Mouse (Mus musculus) CH12.LX (cell line): ENCODE measurements at regions not wholly inside any gene's neighbourhood (a gene's known extent, or its start where the extent isn't known, plus 50 kb on each side); places are given as distances from the start of the nearest gene placed in this dataset.

Experiments used
- CTCF ChIP-seq, 2 experiments: IDR thresholded peaks in 1 of 2; conservative IDR thresholded peaks in 1 of 2; 2 replicates each; pipeline ENCODE4 v1.5.1; 2011 to 2012; ENCODE audit warnings: low read depth in 2 of 2, low read length in 2 of 2, improper control_type of control experiment in 1 of 2, inconsistent platforms in 1 of 2, mild to moderate bottlenecking in 1 of 2, moderate library complexity in 1 of 2
- GABPA ChIP-seq: IDR thresholded peaks from 2 replicates; pipeline ENCODE4 v1.6.1; 2012; ENCODE audit warnings: low read depth, low read length, improper control_type of control experiment, inconsistent platforms; ENCODE audit not compliant: insufficient replicate concordance
- JUND ChIP-seq: conservative IDR thresholded peaks from 2 replicates; pipeline ENCODE4 v1.6.1; 2011; ENCODE audit warnings: low read depth, low read length, improper control_type of control experiment
- KAT2A ChIP-seq: IDR thresholded peaks from 2 replicates; pipeline ENCODE4 v1.6.1; 2012; ENCODE audit warnings: low read length, improper control_type of control experiment, inconsistent platforms; ENCODE audit not compliant: insufficient replicate concordance
- MEF2A ChIP-seq: IDR thresholded peaks from 2 replicates; pipeline ENCODE4 v1.6.1; 2014; ENCODE audit warnings: low read depth, mild to moderate bottlenecking, inconsistent platforms, low read length, improper control_type of control experiment, borderline replicate concordance
- MYC ChIP-seq: IDR thresholded peaks from 2 replicates; pipeline ENCODE4 v1.6.1; 2011; ENCODE audit warnings: low read depth, mild to moderate bottlenecking, improper control_type of control experiment, low read length
- NRF1 ChIP-seq: IDR thresholded peaks from 2 replicates; pipeline ENCODE4 v1.6.1; 2014; ENCODE audit warnings: low read depth, mild to moderate bottlenecking, inconsistent platforms, low read length, improper control_type of control experiment, moderate library complexity
- PAX5 ChIP-seq: IDR thresholded peaks from 2 replicates; pipeline ENCODE4 v1.6.1; 2012; ENCODE audit warnings: low read length, inconsistent platforms, mixed read lengths
- SIN3A ChIP-seq: IDR thresholded peaks from 2 replicates; pipeline ENCODE4 v1.6.1; 2012; ENCODE audit warnings: low read length, improper control_type of control experiment, inconsistent platforms
- USF1 ChIP-seq: IDR thresholded peaks from 2 replicates; pipeline ENCODE4 v1.6.1; 2014; ENCODE audit warnings: low read depth, mild to moderate bottlenecking, inconsistent platforms, low read length, improper control_type of control experiment
- ZMIZ1 ChIP-seq: IDR thresholded peaks from 2 replicates; pipeline ENCODE4 v1.6.1; 2012; ENCODE audit warnings: low read depth, mild to moderate bottlenecking, inconsistent platforms, low read length, improper control_type of control experiment

GRCm38 (mm10) chr1:186182498-186183203 lies 65.5 kb upstream of the Lyplal1 start:
- TF ChIP-seq CTCF (conservative IDR thresholded peaks at IDR 0.05 in 1 of 2, IDR thresholded peaks at IDR 0.05 in 1 of 2; ENCODE audit: low read depth in 2 of 2, low read length in 2 of 2) (no peak), MEF2A (no peak), KAT2A (no peak), GABPA (no peak), ZMIZ1 (no peak), JUND (no peak), NRF1 (no peak), SIN3A (no peak), USF1 (no peak), MYC (no peak), PAX5 (no peak)
